ENCODE assay signal across 8 mouse cellular contexts in the genomic region with DNA sequence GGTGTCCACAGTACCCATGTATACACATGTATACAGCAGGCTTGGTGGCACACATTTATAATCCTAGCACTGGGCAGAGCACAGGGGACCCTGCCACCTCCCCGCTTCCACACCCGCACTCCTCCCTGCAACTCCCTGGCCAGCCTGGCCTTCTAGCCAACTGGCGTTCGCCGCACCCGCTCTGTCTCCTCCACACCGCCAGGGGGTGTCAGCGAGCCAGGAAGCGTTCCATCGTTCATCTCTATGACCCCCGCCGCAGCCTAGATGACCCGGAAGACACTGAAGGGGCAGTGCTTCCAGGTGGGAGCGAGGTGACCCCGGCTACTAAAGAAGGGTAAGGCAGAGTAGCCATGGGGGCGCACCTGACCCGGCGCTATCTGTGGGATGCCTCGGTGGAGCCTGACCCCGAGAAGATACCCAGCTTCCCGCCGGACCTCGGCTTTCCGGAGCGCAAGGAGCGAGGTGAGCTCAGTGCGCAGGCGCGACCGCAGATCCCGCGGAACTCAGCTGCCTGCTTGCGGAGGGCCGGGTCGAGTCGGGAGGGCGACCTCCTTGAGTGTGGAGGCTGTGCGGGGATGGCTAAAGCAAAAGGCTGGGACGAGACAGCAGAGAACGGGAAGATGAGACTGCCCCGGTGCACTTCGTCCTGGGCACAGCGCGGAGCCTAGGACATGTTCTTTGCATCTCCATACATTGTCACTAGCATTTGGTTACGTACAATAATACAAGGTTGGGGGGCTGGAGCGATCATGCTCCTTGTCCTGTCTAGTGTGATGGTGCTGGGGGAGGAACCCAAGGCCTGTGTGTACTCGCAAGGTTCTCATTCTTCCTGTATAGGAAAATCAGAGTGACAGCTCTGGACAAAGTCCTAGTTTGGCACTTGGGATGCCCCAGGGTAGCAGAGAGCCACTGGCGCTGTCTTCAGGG. TPM values are rescaled to one million over a fixed set of nuclear protein-coding genes. Genes with fewer than 3 reads are reported as not detected.
DNase-seq lines count a peak whose midpoint lies in the region; ATAC-seq lines count a peak whose summit lies in the region.

A gene (plus strand): TSS at position 203 of the 927 bp plus-strand sequence.

- no peaks in the 10 kb centered on the region for H3K9me3 ChIP-seq in hindbrain, embryonic 11.5 days (ENCODE audit: control insufficient read depth, low read length)

- ATAC-seq in hindbrain, embryonic 11.5 days (ENCODE audit: low FRiP score) = peak; percentile 92

- peak within 1 kb of the TSS; percentile 54 for H3K27ac ChIP-seq in hindbrain, embryonic 11.5 days (ENCODE audit: low read depth, low read length)

- peak; percentile 91 for DNase-seq in MN1 (ENCODE audit: low spot score)
- DNase-seq in cerebellum, adult 9-10 months = peak; percentile 98
- DNase-seq in frontal cortex, adult 2 months (ENCODE audit: extremely low spot score in 1 of 2, low spot score in 1 of 2) = peak; percentile 92 to 99
- DNase-seq in hindbrain, embryonic 11.5 days (ENCODE audit: low spot score) = peak; percentile 98
- peak; percentile 99 for DNase-seq in layer of hippocampus, postnatal 10 days (ENCODE audit: low spot score in 2 of 2)
- DNase-seq in lung, postnatal 10 days = peak; percentile 97
- DNase-seq in ovary, postnatal 36 days (ENCODE audit: low spot score) = peak; percentile 95
- DNase-seq in thymus, postnatal 25 days = peak; percentile 96

- peak within 1 kb of the TSS; percentile 68 for H3K9ac ChIP-seq in hindbrain, embryonic 11.5 days (ENCODE audit: low read depth, low read length)

- H3K36me3 ChIP-seq in hindbrain, embryonic 11.5 days (ENCODE audit: control insufficient read depth, insufficient read depth, low read length) = no peaks in the 10 kb centered on the region

- no peaks in the 10 kb centered on the region; the same call in 1 of the 2 replicates for H3K4me1 ChIP-seq in hindbrain, embryonic 11.5 days (replicated peaks; ENCODE audit: control insufficient read depth, insufficient read depth, low read length)

- H3K27me3 ChIP-seq in hindbrain, embryonic 11.5 days (ENCODE audit: control insufficient read depth, insufficient read depth, low read length) = no peaks in the 10 kb centered on the region

- peak within 1 kb of the TSS; percentile 58 for H3K4me3 ChIP-seq in hindbrain, embryonic 11.5 days (ENCODE audit: low read depth, low read length)

- peak within 1 kb of the TSS; percentile 85 for H3K4me2 ChIP-seq in hindbrain, embryonic 11.5 days (replicated peaks; ENCODE audit: low read depth, low read length)

- 2% methylated on average over 48 of the region's 48 CpGs for WGBS in hindbrain, embryonic 11.5 days

RNA-seq across cellular contexts. Expression of the gene that starts here (rescaled TPM):
- 324 and 374 TPM in 2 replicates for polyA plus RNA-seq in frontal cortex, adult 2 months (2012; rRNA removed)
- polyA plus RNA-seq in hindbrain, embryonic 11.5 days (2014; fragmentation: Nextera tagmentation; extraction: Ambion mirVana) = 358 and 366 TPM in 2 replicates
- 100 to 1,000 TPM; 161 to 175 TPM for total RNA-seq in layer of hippocampus, postnatal 10 days (2021)

Comparison
In these comparisons a context has a peak if more than half of its experiments do, and no peak if none do; other contexts are left out.
1. Peak in every context shown above with its lines: DNase-seq, ATAC-seq, H3K4me3 ChIP-seq and H3K27ac ChIP-seq.